Mouse (Mus musculus) lung, postnatal 36 days (tissue): ENCODE results near the gene Adk.
A peak's percentile ranks its signal among the peaks of the same experiment; 100 is the strongest.

Experiments
- DNase-seq: peaks from one replicate; pipeline ENCODE4 v3.0.0; 2022; ENCODE audit warnings: mixed read lengths

Gene Adk

DNA sequence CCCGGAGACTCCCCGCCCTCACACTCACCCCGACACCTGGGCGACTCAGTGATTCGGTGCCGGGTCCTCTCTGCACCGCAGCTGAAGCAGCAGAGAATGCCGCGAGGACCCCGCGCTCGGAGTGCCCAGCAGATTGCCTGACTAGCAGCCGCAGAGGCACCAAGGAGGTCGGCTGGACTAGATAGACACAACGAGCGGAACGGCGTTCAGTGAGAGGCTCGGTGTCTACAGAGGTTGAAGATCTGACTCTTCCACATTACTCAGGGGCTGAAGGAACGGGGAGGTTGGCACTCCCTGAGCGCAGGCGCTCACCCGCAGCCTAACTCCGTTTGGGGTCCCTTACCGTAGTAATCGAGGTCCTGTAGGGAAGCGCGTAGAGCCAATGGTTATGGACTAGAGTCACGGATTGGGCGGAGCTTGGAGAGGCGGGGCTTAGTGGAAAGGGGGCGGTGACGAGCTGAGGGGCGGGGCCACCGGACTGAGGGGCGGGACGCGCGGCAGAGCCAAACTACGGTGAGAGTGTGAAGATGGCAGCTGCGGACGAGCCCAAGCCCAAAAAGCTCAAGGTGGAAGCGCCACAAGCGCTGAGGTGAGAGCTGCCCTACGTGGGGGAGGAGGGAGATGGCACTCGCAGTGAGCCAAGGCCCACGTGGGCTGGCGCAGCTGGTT lies at the start of gene Adk, which contains the start of gene Ap3m1:
Gene Adk, plus strand, starts transcription at position 463 of the 669 bp plus-strand sequence.
Gene Ap3m1, minus strand, starts transcription at position 397 of the 669 bp plus-strand sequence.
- peak; percentile 94 for DNase-seq

GRCm38 (mm10) chr14:21013800-21014334 lies 38.5 kb upstream of the Adk start:
- DNase-seq: no peak

DNA sequence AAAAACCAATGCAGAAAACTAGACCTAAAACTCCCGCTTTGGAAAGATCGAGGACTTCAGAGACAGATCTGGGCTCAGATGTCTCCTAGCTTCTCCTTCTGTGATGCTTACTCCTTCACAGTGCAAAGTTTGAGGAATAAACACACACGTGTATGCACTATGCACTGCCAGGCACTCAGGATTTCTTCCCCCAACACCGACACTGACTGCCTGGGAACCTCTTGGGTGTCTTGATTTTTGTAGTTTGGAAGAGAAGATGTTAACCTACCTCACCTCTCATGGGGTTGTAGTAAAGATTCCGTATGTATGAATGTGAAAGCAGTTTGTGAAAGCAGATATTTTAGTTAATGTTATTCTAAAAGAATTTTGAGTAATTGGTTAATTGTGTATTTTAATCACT lies 34.5 kb upstream of the Adk start:
- DNase-seq: no peak

- peak; percentile 60 for DNase-seq
Measured at GRCm38 (mm10) chr14:21018977-21019376, 33.4 kb upstream of the Adk start.

GRCm38 (mm10) chr14:21020435-21020834 lies 31.9 kb upstream of the Adk start:
- no peak for DNase-seq

GRCm38 (mm10) chr14:21027542-21027941 lies 24.8 kb upstream of the Adk start:
- DNase-seq: no peak

GRCm38 (mm10) chr14:21029025-21029659 lies 23.2 kb upstream of the Adk start:
- DNase-seq: no peak

GRCm38 (mm10) chr14:21031783-21032511 lies 20.4 kb upstream of the Adk start:
- DNase-seq: peak; percentile 92

DNA sequence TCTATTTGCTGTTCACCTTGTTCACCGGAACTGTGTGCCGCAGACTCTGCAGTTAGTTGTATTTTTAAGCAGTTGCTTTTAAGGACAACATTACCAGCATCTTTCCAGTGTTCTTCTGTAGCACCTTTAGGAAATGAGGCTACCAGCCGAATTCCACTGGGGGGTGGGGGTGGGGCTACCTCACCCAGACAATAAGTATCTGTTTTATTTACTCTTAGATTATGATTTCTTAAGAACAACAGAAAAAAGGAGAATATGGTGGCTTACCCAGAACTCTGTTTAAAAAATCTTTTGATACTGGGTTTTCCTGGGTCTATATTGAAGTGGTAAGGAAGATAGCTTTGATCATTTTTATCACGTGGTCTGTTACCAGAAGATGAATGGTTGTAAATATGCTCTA lies 18.1 kb upstream of the Adk start:
- DNase-seq: no peak

DNA sequence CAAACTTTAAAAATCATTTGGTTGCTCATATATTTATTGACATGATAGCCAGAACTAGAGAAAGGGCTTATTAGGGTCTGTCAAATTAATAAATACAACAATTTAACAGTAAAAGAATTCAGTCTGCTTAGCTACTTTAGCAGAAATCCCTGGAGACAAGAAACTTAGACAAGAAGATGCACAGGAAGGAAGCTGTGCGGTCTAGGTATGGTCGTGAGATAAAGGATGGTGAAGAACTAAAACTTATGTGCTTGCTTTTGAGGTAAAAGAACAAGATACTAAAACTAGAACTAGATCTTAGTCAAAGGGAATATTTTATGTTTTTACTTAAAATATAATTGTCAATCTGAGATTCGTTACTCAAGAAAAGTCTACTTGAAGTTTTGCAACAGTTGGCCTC lies 17.6 kb upstream of the Adk start:
- DNase-seq: no peak

- DNase-seq: no peak
Measured at GRCm38 (mm10) chr14:21039077-21039476, 13.3 kb upstream of the Adk start.

DNA sequence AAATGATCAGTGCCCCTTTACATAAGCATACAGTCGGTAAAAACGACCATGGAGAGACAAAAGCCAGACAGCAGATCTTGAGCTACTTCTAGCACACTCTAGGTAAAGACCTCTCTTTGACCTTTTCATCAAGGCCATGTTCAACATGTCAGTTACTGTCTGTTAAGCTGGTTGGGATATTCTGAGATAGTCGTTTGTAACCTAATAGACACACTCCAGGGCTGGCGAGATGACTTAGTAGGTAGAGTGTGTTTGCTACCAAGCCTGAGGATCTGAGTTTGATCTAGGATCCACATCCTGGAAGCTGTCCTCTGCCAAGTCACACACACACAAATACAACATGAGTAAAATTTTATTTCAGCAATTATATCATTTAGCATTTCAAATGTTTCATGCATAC lies 12.8 kb upstream of the Adk start:
- no peak for DNase-seq

DNA sequence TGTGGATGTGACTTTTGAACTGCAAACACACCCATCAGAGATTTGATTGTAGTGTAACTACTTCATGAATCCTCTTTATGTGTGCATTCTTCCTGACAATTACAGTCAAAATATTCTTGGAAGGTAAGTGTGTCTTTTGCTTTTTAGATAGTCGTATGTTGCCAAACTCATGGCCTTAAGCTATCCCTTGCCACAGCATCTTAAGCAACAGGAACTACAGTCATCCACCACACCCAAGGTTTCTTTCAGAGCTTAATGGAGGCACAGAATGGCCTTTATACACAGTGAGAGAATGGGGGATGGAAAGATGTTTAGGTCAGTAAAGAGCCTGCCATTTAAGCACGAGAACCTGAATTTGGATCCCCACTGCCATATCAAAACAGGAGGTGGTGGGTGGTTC lies 4.5 kb upstream of the Adk start:
- DNase-seq: peak; percentile 44

- peak; percentile 87 for DNase-seq
Measured at GRCm38 (mm10) chr14:21048879-21049278, 3.5 kb upstream of the Adk start.

DNA sequence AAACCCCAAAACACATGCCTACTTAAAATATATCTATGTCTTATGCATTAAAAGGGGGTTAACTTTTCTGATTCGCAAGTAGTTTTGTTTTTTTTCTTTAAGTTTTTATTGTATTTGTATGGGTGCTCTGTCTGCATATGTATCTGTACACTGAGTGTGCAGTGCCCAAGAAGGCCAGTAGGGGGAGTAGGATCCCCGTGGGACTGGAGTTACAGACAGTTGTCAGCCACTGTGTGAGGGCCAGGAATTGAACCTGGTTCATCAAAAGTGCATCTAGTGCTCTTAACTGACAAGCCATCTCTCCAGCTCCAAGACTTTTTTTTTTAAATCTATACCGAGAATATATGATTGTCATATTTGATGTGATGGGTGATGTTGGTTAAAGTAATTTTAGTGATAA lies 1.6 kb upstream of the Adk start:
- DNase-seq: peak; percentile 45

GRCm38 (mm10) chr14:21051380-21052111 lies 828 bp upstream of the Adk start:
- DNase-seq: no peak

GRCm38 (mm10) chr14:21052781-21053130 lies 382 bp downstream of the Adk start:
- peak; percentile 71 for DNase-seq

DNA sequence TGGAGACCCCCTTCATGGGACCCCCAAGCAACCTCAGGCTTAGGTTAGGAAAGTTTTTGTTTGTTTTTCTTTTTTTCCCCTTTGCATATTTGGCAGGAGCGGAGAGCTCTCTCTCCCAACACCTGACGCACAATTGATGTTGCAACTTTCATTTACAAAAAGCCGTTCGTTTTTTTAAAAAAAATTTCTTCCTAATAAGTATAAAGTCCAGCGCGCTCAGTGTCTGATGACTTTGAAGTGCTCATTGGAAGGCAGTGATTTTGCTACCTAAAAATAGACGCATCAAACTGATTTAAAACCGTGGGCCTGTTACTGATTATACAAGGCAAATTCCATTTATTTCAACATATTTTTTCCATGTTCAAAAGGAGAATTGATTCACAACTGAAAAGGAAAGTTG lies 777 bp downstream of the Adk start:
- DNase-seq: peak; percentile 38

DNA sequence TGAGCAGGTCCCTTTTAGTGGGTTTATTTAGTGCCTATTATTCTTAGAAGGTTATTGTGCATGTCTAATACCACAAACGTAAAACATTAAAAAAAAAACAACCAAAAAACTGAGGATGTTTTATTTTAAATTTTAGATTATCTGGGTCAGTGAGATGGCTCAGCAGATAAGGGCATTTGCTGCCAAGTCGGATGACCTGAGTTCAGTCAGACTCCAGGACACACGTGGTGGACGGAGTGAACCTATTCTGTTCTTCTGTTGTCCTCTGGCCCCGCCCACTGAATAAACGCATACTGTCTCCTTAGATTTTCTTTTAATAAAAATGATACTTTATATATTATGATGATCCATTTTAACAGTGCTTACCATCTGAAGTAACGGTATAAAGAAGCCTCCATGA lies 1.2 kb downstream of the Adk start:
- DNase-seq: no peak

GRCm38 (mm10) chr14:21058972-21059371 lies 6.6 kb downstream of the Adk start:
- no peak for DNase-seq

GRCm38 (mm10) chr14:21062766-21063513 lies 10.6 kb downstream of the Adk start:
- no peak for DNase-seq

- peak; percentile 49 for DNase-seq
Measured at GRCm38 (mm10) chr14:21064321-21064720, 11.9 kb downstream of the Adk start.
